ENCODE assay signal across 8 mouse cellular contexts in genomic region chr10:60080601-60080981, GRCm38 (mm10). TPM values are rescaled to one million over a fixed set of nuclear protein-coding genes. Genes with fewer than 3 reads are reported as not detected.
DNase-seq lines count a peak whose midpoint lies in the region; ATAC-seq lines count a peak whose summit lies in the region.

No protein-coding gene starts in this region.

- H3K27me3 ChIP-seq in midbrain, embryonic 16.5 days (ENCODE audit: control insufficient read depth, insufficient read depth, low read depth, low read length), result no peaks in the 10 kb centered on the region
- no peaks in the 10 kb centered on the region for H3K27me3 ChIP-seq in midbrain, embryonic 10.5 days (ENCODE audit: low read depth, poor library complexity, severe bottlenecking)
- no peaks in the 10 kb centered on the region for H3K27me3 ChIP-seq in intestine, embryonic 15.5 days (replicated peaks)
- H3K27me3 ChIP-seq in splenic B cell, adult 2 months (ENCODE audit: control insufficient read depth, insufficient read depth, low read length, poor library complexity, severe bottlenecking), result no peaks in the 10 kb centered on the region

- no peak overlapping the region for H3K4me2 ChIP-seq in midbrain, embryonic 16.5 days (ENCODE audit: low read length)
- H3K4me2 ChIP-seq in intestine, embryonic 15.5 days (replicated peaks), result no peak overlapping the region

- H3K9ac ChIP-seq in midbrain, embryonic 16.5 days (ENCODE audit: low read depth, low read length), result peak overlapping the region; percentile 20; the same call in 1 of the 2 replicates
- H3K9ac ChIP-seq in intestine, embryonic 15.5 days, result no peak overlapping the region

- H3K27ac ChIP-seq in midbrain, embryonic 16.5 days (ENCODE audit: low read length), result peak overlapping the region; percentile 43
- no peak overlapping the region for H3K27ac ChIP-seq in midbrain, embryonic 10.5 days (replicated peaks)
- H3K27ac ChIP-seq in intestine, embryonic 15.5 days, result peak overlapping the region; percentile 66

- peak; percentile 15 for DNase-seq in adrenal gland, postnatal 14 days
- DNase-seq in adrenal gland, postnatal 10 days, result no peak
- no peak for DNase-seq in midbrain, embryonic 10.5 days (ENCODE audit: low spot score)
- DNase-seq in splenic B cell, adult 2 months (ENCODE audit: low read depth, low spot score), result peak; percentile 33
- DNase-seq in layer of hippocampus, postnatal 36 days, result no peak

- H3K4me3 ChIP-seq in midbrain, embryonic 16.5 days (ENCODE audit: low read depth, low read length), result no peak overlapping the region
- no peak overlapping the region for H3K4me3 ChIP-seq in midbrain, embryonic 10.5 days
- H3K4me3 ChIP-seq in intestine, embryonic 15.5 days (replicated peaks), result no peak overlapping the region

- 71% methylated on average over 5 of the region's 5 CpGs for WGBS in midbrain, embryonic 16.5 days
- WGBS in midbrain, embryonic 10.5 days, result 80% methylated on average over 5 of the region's 5 CpGs
- 29% methylated on average over 5 of the region's 5 CpGs for WGBS in intestine, embryonic 15.5 days

- peaks cover 15% of the 10 kb centered on the region for H3K4me1 ChIP-seq in midbrain, embryonic 16.5 days (ENCODE audit: control insufficient read depth, insufficient read depth, low read length)
- H3K4me1 ChIP-seq in midbrain, embryonic 10.5 days, result peaks cover 22% of the 10 kb centered on the region
- peaks cover 29% of the 10 kb centered on the region for H3K4me1 ChIP-seq in intestine, embryonic 15.5 days (replicated peaks)

- no peak for ATAC-seq in midbrain, embryonic 16.5 days
- 0 out of 2 replicates have a peak, but pooled peaks have one; percentile 3 for ATAC-seq in intestine, embryonic 15.5 days
- no peak for ATAC-seq in erythroblast, adult 5-6 weeks (replicated peaks; ENCODE audit: low FRiP score, poor library complexity, severe bottlenecking)

- no peaks in the 10 kb centered on the region for H3K36me3 ChIP-seq in midbrain, embryonic 16.5 days (ENCODE audit: control insufficient read depth, insufficient read depth, low read length)
- H3K36me3 ChIP-seq in midbrain, embryonic 10.5 days, result no peaks in the 10 kb centered on the region
- H3K36me3 ChIP-seq in intestine, embryonic 15.5 days, result no peaks in the 10 kb centered on the region
- H3K36me3 ChIP-seq in splenic B cell, adult 2 months (ENCODE audit: control insufficient read depth, insufficient read depth, low read length, poor library complexity, severe bottlenecking), result no peaks in the 10 kb centered on the region

- no peaks in the 10 kb centered on the region for H3K9me3 ChIP-seq in midbrain, embryonic 16.5 days (replicated peaks; ENCODE audit: control insufficient read depth, low read length, poor library complexity, severe bottlenecking)
- H3K9me3 ChIP-seq in midbrain, embryonic 10.5 days (replicated peaks), result no peaks in the 10 kb centered on the region
- H3K9me3 ChIP-seq in intestine, embryonic 15.5 days, result no peaks in the 10 kb centered on the region

RNA-seq across cellular contexts. Expression of gene Spock2, which starts 25.4 kb away (rescaled TPM):
- total RNA-seq in adrenal gland, postnatal 14 days (2021), result 34.9 and 40.8 TPM in 2 replicates
- 10 to 100 TPM; 32.9 to 37.8 TPM for total RNA-seq in adrenal gland, postnatal 10 days (2021)
- 115 and 129 TPM in 2 replicates for polyA plus RNA-seq in midbrain, embryonic 16.5 days (2015; fragmentation: Nextera tagmentation; extraction: Ambion mirVana)
- polyA plus RNA-seq in midbrain, embryonic 10.5 days (2016; fragmentation: Nextera tagmentation; extraction: Ambion mirVana), result 7.9 and 16.0 TPM in 2 replicates
- polyA plus RNA-seq in intestine, embryonic 15.5 days (2015; fragmentation: Nextera tagmentation; extraction: Ambion mirVana), result 3.7 and 4.2 TPM in 2 replicates
- total RNA-seq in erythroblast, adult 5-6 weeks (2015; ENCODE audit: low replicate concordance), result not detected in 2 replicates
- not detected in 2 replicates for total RNA-seq in erythroblast, adult 5-6 weeks (2017; ENCODE audit: low replicate concordance)
- 100 to 1,000 TPM; 493 to 502 TPM for total RNA-seq in layer of hippocampus, postnatal 36 days (2021)

Comparison
In these comparisons a context has a peak if more than half of its experiments do, and no peak if none do; other contexts are left out.
1. DNase-seq: peak in adrenal gland, postnatal 14 days (single experiment) and splenic B cell, adult 2 months (single experiment); none in adrenal gland, postnatal 10 days (single experiment), midbrain, embryonic 10.5 days (single experiment) and layer of hippocampus, postnatal 36 days (0 of 2).
2. RNA of gene Spock2, which starts 25.4 kb away (total RNA-seq): 493 to 502 TPM in layer of hippocampus, postnatal 36 days, 32.9 to 37.8 TPM in adrenal gland, postnatal 10 days and 34.9 to 40.8 TPM in adrenal gland, postnatal 14 days; not detected in erythroblast, adult 5-6 weeks; every median in the first group is over 10 times any median in the second.